Mouse (Mus musculus) bone marrow macrophage, adult 2 months (primary cell): ENCODE data around the gene Lrba. TPM values are rescaled to one million over a fixed set of nuclear protein-coding genes. Genes with fewer than 3 reads are reported as not detected.

Source experiments
- H3K27ac ChIP-seq: 2 replicates; pipeline ENCODE4 v1.5.1; 2012; ENCODE audit warnings: low read depth, low read length; ENCODE audit not compliant: insufficient read depth
- H3K4me1 ChIP-seq: 2 replicates; pipeline ENCODE4 v1.6.1; 2012; ENCODE audit warnings: low read length; ENCODE audit not compliant: control insufficient read depth, insufficient read depth
- H3K4me3 ChIP-seq: 2 replicates; pipeline ENCODE4 v1.5.1; 2012; ENCODE audit warnings: mild to moderate bottlenecking, low read length, moderate library complexity; ENCODE audit not compliant: insufficient read depth
- CTCF ChIP-seq: IDR thresholded peaks from 2 replicates; pipeline ENCODE4 v1.5.1; 2012; ENCODE audit warnings: low read depth, mild to moderate bottlenecking, low read length, moderate library complexity
- POLR2A ChIP-seq: IDR thresholded peaks from 2 replicates; pipeline ENCODE4 v1.6.1; 2012; ENCODE audit warnings: mild to moderate bottlenecking, low read depth, low read length, borderline replicate concordance
- polyA plus RNA-seq: library from polyadenylated mRNA; stranded (reverse); fragments of >200 nt; gene quantifications from 2 replicates; pipeline ENCODE4 v1.2.4, GENCODE M21; 2012; ENCODE audit not compliant: missing spikeins, insufficient read depth, insufficient read length

The Lrba gene
- polyA plus RNA-seq, 1 experiment: 5.8 TPM

DNA sequence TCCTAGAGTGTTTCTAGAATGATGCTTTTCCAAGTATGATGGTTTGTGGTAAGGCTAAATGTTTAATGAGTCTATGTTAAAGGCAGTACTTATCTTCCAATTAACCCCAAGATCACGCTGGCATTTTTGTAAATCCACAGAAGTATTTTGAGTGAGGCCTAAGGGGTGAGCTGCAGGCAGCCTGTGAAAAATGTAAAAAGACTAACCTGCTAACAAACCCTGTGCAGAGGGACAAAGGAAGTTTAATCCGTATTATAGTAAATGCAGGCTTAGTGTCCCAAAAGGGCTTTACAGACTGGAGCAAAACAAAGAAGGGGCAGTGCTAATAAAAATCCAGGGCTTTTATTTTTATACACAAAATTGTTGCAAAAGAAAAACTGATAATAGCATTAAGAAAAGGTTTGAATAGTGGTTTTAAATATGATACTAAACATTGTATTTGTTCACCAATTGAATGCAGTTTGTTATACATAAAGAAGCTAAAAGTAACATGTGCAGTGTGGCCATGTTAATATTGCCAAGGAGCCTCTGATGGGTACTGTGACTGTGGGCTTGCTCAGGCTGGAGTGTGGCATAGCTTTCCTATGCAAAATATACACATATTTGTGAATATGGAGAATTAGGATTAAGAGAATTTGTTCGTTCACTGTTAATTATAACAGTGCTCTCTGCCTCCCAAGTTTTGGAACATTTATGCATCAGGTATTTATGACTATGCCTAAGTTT is 348.2 kb downstream of the Lrba start:
- TF ChIP-seq CTCF (no peak), POLR2A (no peak)
- H3K4me1 ChIP-seq: no peaks in the 10 kb centered on the region
- no peak overlapping the region for H3K27ac ChIP-seq
- no peak overlapping the region for H3K4me3 ChIP-seq

DNA sequence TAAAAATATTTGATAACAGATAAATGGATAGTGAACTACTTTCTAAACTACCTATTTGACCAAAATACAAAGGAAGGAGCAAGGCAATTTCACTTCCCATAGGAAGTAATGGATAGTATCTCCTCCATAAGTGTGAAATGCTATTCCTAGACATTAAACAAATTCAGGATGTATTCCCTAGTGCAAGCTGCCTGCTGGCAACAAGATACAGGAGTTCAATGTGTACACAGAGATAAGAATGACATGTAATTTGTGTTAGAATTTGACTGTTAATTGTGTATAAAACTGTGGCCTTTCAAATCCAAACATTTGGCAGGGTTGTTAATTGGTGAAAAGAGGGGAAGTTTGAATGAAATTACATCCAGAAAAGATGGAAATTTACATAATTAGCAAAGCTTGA is 350.8 kb downstream of the Lrba start:
- TF ChIP-seq CTCF (no peak), POLR2A (no peak)
- Histone ChIP-seq H3K4me3 (no peak overlapping the region), H3K27ac (no peak overlapping the region), H3K4me1 (no peaks in the 10 kb centered on the region)

DNA sequence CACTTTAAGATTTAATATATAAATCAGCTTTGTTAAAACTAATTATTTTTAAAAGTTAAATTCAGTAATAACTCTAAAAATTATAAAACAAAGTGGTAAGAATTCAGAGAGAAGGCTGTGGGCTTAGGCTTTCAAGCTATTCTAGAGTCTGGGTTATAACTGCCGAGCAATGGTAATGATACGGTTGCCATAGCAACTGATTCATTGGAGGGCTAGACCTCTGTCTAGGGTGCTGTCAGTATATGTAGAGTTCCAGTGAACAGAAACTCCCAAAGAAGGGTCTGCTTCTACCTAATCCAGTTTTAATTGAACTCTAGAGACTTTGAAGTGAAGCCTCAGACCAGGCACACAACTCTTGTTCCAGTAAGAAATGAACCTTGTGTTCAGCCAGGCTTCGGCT is 377.8 kb downstream of the Lrba start:
- no peaks in the 10 kb centered on the region for H3K4me1 ChIP-seq
- no peak overlapping the region for H3K27ac ChIP-seq
- TF ChIP-seq CTCF (no peak), POLR2A (no peak)
- no peak overlapping the region for H3K4me3 ChIP-seq

DNA sequence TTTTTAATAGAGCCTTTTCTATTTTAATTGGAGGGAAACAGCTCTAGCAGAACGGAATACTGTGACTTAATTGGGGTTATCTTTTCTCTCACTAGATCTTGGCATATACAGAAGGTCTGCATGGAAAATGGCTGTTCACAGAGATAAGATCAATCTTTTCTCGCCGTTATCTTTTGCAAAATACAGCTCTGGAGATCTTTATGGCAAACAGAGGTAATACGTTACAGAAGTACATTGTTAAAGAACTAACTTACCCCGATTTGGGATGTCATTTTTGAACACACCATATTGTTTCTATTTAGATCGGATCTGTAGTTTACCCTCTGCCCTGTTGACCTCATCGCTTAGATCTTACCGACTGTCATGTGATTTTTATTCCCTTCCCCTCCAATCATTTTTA is 381.3 kb downstream of the Lrba start:
- Histone ChIP-seq H3K27ac (no peak overlapping the region), H3K4me3 (no peak overlapping the region), H3K4me1 (no peaks in the 10 kb centered on the region)
- no peak for TF ChIP-seq CTCF
- no peak for TF ChIP-seq POLR2A

DNA sequence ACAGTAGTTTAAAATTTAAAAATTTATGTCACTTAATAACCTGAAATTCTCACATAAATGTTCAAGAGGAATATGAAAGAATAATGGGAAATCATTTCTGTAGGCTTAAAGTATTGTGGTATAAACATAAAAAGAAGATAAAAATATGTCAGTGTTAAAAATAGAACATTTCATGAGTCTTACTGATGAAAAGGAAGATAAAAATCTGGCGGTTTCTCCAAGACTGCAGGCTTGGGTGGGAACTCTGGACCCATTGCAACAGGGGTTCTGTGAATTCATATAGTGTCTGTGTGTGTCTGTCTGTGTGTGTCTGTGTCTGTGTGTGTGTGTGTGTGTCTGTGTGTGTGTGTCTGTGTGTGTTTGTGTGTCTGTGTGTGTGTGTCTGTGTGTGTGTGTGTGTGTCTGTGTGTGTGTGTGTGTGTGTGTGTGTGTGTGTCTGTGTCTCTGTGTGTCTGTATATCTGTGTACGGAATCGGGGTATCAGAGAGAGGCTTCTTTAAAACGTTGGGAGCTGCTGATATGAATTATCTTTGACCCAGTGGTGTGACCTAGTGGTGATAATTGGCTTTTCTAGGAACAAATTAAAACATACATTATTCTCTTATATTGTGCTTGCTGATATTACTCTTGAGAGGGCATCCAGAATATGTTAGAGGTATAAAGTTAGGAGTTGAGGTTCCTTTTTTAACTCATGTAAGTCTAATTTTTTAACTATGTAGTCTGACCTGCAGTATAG is 402.7 kb downstream of the Lrba start:
- TF ChIP-seq CTCF: no peak
- no peak overlapping the region for H3K4me3 ChIP-seq
- H3K27ac ChIP-seq: no peak overlapping the region
- H3K4me1 ChIP-seq: no peaks in the 10 kb centered on the region

DNA sequence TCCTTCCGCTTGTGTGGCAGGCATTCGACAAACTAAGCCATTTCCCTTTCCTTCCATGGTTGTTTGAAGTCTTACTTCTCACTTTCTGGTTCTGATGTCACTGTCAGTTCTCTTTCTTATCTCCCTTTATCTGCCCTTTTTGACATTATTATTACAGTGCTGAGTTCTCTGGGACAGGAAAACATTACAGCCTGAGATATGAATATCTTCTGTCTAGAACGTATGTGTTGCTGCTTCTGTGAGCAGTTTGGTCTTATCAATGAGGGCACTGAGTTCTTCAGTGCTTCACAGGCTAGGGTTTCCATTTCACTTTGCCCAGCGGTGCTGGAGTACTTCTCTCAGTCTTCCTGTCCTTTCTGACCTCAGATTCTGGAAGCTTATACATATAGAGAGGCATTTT is 404.9 kb downstream of the Lrba start:
- TF ChIP-seq POLR2A: no peak
- TF ChIP-seq CTCF: no peak
- H3K27ac ChIP-seq: no peak overlapping the region
- no peaks in the 10 kb centered on the region for H3K4me1 ChIP-seq
- H3K4me3 ChIP-seq: no peak overlapping the region

DNA sequence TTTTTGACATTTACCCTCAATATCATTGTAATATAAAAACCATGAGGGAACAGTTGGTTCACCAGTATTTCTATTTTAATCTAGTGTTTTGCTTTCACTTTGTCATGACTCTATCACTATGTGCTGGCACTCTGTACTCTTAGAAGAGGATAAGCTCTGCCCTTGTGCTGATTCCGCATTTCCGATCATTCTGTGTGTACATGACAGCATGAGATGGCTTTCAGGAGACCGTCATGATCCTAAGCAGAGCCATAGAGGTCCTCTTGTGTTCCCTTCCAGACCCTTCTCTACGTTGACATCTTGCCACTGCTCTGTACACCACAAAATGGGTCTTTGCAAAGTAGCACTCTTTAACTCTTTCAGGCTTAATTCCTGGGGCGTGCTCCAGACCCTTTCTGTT is 411.0 kb downstream of the Lrba start:
- TF ChIP-seq POLR2A (no peak), CTCF (no peak)
- Histone ChIP-seq H3K4me3 (no peak overlapping the region), H3K27ac (no peak overlapping the region), H3K4me1 (peaks cover 3% of the 10 kb centered on the region; the same call in 1 of the 2 replicates)

DNA sequence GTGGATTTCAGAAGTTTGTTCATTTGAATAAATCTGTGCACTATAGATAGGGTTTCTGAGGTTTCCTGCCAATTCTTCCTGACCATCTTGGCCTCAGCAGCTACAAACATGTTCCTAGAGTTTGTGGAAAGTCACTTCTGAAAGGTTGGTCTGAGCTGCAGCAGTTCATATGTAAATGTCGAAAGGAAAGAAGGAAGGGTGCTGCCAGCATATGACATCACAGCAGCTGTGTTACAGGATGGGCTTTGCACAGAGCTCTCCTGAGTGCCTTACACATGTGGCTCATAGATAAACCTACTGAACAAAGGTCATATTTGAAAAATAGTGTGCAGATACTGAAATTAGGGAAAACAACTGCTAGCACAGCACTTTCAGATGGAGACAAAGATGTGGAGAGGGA is 411.5 kb downstream of the Lrba start:
- H3K27ac ChIP-seq: no peak overlapping the region
- H3K4me3 ChIP-seq: no peak overlapping the region
- H3K4me1 ChIP-seq: peaks cover 3% of the 10 kb centered on the region; the same call in 1 of the 2 replicates
- TF ChIP-seq CTCF (no peak), POLR2A (no peak)

DNA sequence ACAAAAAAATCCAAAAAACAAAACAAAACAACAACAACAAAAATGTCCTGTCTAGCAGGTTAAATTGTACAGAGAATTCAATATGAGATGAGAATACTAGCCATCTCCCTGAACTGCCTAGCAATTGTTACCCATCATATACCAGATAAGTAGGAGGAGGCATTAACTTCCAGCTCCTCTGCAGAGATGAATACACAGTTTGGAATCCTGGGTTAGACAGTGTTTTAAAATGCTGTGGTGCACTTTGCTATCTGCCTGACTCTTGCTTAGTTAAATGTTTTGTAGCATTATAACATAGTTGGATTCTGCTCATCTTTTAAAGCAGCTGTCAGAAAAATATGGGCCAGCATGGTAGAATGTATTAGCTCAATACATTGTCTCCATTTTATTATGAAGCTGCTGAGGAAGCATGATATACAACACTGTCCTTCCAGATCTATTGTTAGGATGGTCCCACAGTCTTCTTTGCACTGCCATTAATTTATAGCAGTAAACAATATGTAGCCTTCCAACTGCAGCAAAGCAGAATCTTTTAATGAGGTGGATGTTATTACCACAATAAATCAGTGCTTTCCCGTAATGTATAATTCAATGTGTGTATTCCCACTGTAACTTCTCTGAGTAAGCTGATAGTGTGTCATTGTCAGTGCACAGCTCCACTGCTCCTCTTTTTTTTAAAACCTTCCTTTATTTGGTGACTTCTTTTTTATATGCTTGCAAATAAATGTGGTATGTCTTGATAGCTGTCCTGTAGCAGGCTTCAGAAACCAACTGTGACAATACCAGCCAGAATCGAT is 414.3 kb downstream of the Lrba start:
- H3K27ac ChIP-seq: no peak overlapping the region
- H3K4me3 ChIP-seq: no peak overlapping the region
- H3K4me1 ChIP-seq: peaks cover 3% of the 10 kb centered on the region; the same call in 1 of the 2 replicates
- TF ChIP-seq POLR2A: no peak
- no peak for TF ChIP-seq CTCF

DNA sequence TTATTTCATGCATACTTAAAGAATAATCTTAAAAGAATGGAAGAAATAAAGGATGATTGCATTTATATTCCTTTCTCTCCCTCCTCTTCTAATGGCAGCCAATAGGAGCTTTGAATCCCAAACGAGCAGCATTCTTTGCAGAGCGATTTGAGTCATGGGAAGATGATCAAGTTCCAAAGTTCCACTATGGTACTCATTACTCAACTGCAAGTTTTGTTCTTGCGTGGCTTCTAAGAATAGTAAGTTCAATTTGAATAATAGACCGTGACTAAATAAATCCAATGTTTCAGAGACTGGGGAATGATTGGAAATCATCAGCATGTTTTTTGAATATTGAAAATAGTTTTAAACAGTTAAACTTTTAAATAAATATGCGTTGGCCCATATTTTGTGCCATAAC is 416.9 kb downstream of the Lrba start:
- Histone ChIP-seq H3K27ac (no peak overlapping the region), H3K4me3 (no peak overlapping the region), H3K4me1 (no peaks in the 10 kb centered on the region)
- TF ChIP-seq CTCF (no peak), POLR2A (no peak)
